Mouse (Mus musculus): ENCODE results near the gene H2-M10.1.
A peak's percentile ranks its signal among the peaks of the same experiment; 100 is the strongest.
"Not testable (repeated sequence)": the region's sequence is repeated elsewhere in the genome, so short reads cannot be mapped to it uniquely, and the experiment has no call there.

Gene H2-M10.1

DNA sequence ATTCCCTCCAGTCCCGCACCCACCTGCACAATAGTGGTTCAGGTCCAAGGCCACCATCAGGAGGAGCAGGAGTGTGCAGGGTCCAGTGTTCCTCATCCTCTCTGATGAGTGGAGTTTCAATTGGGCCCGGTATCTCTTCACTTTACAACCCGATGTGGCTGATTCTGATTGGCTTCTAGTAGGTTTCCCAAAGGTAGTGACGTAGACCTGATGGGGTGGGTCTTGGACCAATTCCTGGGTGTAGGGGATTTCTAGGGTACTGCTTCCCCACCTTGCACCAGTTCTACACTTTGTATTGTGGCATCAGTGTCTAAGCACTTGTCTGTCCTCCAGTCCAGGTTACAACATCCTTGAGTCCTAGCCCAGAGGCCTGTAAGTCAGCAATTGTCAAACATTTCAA is at the start of gene H2-M10.1:
H2-M10.1 (minus strand) TSS at position 101 of the 400 bp plus-strand sequence.
- DNase-seq (ENCODE audit: low spot score in 2 of 2) = no peak

DNA sequence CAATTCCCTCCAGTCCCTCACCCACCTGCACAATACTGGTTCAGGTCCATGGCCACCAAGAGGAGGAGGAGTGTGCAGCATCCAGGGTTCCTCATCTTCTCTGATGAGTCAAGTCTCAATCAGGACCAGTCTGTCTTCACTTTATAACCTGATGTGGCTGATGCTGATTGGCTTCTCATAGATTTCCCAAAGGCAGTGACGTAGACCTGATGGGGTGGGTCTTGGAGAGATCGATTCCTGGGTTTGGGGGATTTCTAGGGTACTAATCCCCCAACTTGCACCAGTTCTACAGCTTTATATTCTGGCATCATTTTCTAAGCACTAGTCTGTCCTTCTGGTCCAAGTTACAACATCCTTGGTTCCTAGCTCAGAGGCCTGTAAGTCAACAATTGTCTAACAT is 42.4 kb upstream of the H2-M10.1 start, which contains the start of gene H2-M10.3:
H2-M10.3 (minus strand) TSS at position 101 of the 400 bp plus-strand sequence.
- DNase-seq (ENCODE audit: low spot score in 2 of 2) = not testable (repeated sequence)

DNA sequence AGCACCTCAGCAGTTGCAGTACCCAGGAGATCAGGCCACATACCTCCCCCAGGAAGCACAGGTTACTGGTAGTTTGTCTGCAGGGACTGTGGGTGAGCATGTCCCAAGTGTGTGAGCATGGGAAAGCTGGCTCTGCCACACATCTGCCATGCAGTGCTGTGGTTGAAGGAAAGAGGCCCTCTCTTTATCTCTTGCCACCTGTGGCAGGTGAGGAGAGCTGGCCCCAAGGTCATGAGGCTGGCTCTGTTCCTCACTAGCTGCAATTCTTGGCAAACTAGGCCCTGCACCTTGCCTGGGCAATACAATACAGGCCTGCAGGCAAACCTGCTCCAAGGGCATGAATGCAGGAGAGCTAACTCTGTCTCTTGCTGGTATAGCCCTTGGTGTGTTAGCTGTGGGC is 36.4 kb upstream of the H2-M10.1 start:
- DNase-seq (ENCODE audit: low spot score in 2 of 2) = not testable (repeated sequence)

DNA sequence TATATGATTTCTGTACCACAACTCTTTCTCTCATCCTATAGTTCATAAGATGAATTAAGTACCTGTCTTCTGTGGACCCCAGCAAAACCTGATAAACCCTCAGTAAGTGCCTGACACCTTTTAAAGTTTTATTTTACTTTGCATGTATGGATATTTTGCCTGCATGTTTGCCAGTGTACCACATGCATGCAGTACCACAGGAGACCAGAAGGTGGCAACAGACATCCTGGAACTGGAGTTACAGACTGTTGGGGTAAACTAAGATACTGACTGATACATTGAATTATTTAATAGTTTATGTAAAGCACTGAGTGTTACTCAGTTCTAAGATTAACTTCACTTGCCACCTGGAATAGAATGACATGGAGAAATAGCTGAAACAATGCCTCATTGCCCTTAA is 31.6 kb upstream of the H2-M10.1 start:
- peak; percentile 25 to 34 for DNase-seq (ENCODE audit: low spot score in 2 of 2)

DNA sequence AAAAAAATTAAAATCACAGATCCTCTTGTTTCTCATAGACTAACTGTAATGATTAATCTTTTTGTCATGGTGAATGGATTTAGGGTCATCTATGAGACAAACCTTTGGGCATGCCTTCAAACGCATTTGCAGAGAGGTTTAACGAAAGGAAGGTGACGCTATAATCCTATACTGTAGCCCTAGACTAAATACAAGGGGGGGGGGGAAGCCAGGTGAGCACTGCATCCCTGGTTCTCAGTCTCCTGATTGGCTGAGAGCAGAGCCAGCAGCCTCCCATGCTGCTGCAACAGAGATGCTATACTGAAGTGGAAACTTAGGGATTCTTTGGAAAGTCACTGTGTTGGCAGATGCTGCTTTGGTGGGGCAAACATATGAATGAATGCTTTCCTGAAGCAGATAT is 29.8 kb upstream of the H2-M10.1 start:
- DNase-seq (ENCODE audit: low spot score in 2 of 2) = no peak

DNA sequence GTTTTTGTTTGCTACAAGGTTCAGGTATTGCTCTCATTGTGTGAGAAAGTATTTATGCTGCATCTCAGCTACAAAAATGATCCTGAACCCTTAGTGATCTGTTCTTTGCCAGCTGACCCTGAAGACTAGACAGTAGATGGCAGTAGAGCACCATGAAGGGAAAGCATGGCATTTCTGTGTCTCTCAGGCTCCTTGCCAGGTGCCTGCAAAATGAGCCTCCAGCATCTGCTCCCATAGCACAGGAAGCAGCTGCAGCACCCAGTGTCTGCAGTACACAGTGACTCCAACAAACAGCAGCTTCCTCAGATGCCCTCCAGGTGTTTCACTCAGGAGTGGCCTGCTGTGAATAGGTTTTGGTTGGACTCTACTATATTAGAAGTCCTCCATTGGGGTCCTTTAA is 29.4 kb upstream of the H2-M10.1 start:
- peak; percentile 13 to 26 for DNase-seq (ENCODE audit: low spot score in 2 of 2)

GRCm38 (mm10) chr17:36315689-36316253 is 10.2 kb downstream of the H2-M10.1 start:
- DNase-seq (ENCODE audit: low spot score in 2 of 2) = no peak

- DNase-seq (ENCODE audit: low spot score in 2 of 2) = peak; percentile 55 to 60
Observed at GRCm38 (mm10) chr17:36315041-36315688, 10.8 kb downstream of the H2-M10.1 start.

GRCm38 (mm10) chr17:36314511-36314910 is 11.4 kb downstream of the H2-M10.1 start:
- DNase-seq (ENCODE audit: low spot score in 2 of 2) = peak in 1 of 2 experiments; percentile 2

GRCm38 (mm10) chr17:36309293-36309692 is 16.7 kb downstream of the H2-M10.1 start:
- no peak for DNase-seq (ENCODE audit: low spot score in 2 of 2)

GRCm38 (mm10) chr17:36308855-36309254 is 17.1 kb downstream of the H2-M10.1 start:
- peak; percentile 62 to 68 for DNase-seq (ENCODE audit: low spot score in 2 of 2)

- no peak for DNase-seq (ENCODE audit: low spot score in 2 of 2)
Observed at GRCm38 (mm10) chr17:36286390-36286789, 39.6 kb downstream of the H2-M10.1 start, which contains the start of gene H2-M10.2. TSS of gene H2-M10.2 (minus strand) at chr17:36286490.

- no peak for DNase-seq (ENCODE audit: low spot score in 2 of 2)
Observed at GRCm38 (mm10) chr17:36281521-36282245, 44.3 kb downstream of the H2-M10.1 start.

- DNase-seq (ENCODE audit: low spot score in 2 of 2) = no peak
Observed at GRCm38 (mm10) chr17:36274776-36275175, 51.2 kb downstream of the H2-M10.1 start.

DNA sequence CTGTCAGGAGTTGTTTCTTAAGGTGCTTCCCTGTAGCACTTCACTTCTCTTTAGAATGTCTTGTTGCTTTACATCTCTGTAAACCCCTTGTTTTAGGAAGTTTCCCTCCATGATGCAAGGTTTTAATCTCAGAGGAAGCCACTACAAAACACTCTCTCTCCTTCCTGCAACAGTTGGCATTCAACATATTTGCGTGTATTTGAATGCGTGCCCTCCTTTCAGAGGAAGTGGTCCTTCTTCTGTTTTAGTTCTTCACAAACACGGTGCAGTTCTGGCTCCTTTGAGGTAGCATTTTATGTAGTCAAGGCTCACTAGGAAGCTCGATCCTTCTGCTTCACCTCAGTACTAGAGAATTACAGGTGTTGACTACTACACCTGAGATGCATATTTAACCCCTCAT is 52.2 kb downstream of the H2-M10.1 start:
- no peak for DNase-seq (ENCODE audit: low spot score in 2 of 2)

Measured in natural killer cell, adult 2 months (primary cell).